Mouse (Mus musculus): Measurements from ENCODE around the gene Sbk2.
"Not testable (repeated sequence)": the region's sequence is repeated elsewhere in the genome, so short reads cannot be mapped to it uniquely, and the experiment has no call there.

Gene Sbk2

GRCm38 (mm10) chr7:4964272-4964671, at the start of gene Sbk2:
Sbk2 (minus strand) TSS chr7:4964406.
- DNase-seq (ENCODE audit: low read depth, low spot score), result no peak

DNA sequence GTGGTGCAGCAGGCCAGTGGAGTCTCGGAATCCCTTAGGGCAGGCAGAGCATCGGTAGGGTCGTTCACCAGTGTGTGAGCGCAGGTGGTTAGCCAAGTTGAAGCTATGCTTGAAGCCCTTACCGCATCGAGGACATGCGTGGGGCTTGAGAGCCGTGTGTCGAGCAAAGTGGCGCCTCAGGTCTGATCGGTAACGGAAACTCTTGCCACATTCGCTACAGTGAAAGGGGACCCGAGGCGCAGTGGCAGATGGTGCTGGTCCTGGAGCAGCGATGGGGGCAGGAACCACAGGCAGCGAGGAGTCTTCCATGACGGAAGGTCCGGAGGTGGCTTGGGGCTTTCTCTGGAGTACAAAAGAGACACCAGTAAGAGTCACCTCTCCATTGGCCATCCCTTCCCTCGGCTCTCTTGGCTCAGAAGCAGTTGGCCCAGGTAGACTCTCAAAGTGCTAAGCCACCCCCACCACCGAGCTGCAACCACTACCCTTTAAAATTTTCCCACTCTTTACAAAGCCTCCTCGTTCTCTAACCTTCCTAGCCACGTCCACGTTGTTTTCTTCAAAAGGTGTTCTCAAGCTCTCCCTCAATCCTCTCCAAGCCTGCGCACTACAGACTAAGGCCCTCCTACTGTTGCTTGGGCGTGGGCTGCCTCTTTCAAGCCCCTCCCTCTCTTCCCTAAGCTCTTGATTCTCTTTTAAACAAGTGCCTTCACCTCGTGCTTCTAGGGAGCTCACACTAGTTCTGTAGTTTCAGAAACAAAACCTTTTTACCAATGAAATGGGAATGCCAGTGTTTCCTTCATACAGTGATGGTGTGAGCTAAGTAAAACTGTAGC, 48.7 kb upstream of the Sbk2 start:
- no peak for DNase-seq (ENCODE audit: low read depth, low spot score)

- DNase-seq (ENCODE audit: low read depth, low spot score), result no peak
These were observed 44.0 kb upstream of the Sbk2 start for GRCm38 (mm10) chr7:5008229-5008628.

DNA sequence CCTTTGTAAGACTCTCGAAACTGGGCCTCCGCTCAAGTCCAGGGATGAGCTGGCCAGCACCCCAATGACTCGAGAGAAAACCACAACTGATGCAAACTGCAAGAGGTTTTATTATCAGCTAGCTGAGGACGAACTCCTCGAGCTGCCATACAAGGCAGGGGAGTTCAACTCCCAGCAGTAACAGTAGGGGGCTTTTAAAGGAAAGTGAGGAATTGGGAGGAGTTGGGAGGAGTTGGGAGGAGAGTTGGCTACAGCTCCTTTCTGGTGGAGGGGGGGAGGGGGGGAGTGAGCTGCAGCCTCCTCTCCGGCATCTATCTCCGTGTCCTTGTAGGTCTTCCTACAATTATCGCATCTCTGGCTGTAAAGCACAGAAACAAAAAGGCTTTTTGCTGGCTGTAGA, 38.7 kb upstream of the Sbk2 start:
- not testable (repeated sequence) for DNase-seq (ENCODE audit: low read depth, low spot score)

- no peak for DNase-seq (ENCODE audit: low read depth, low spot score)
These were observed 35.7 kb upstream of the Sbk2 start for GRCm38 (mm10) chr7:4999876-5000275.

DNA sequence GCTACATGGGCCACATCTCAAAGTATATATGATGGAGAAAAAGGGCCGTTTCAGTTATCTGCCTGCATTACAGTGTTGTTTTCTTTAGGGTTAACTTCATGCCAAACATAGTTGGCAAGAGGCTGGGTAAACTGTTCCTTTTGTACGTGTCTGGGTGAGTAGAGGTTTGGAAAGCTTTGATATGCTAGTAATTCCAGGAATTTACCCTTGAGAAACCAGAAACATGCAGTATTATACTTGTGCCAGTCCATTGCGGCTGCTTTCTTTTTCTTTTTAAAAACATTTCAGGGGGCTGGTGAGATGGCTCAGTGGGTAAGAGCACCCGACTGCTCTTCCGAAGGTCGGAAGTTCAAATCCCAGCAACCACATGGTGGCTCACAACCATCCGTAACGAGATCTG, 32.7 kb upstream of the Sbk2 start:
- no peak for DNase-seq (ENCODE audit: low read depth, low spot score)

DNA sequence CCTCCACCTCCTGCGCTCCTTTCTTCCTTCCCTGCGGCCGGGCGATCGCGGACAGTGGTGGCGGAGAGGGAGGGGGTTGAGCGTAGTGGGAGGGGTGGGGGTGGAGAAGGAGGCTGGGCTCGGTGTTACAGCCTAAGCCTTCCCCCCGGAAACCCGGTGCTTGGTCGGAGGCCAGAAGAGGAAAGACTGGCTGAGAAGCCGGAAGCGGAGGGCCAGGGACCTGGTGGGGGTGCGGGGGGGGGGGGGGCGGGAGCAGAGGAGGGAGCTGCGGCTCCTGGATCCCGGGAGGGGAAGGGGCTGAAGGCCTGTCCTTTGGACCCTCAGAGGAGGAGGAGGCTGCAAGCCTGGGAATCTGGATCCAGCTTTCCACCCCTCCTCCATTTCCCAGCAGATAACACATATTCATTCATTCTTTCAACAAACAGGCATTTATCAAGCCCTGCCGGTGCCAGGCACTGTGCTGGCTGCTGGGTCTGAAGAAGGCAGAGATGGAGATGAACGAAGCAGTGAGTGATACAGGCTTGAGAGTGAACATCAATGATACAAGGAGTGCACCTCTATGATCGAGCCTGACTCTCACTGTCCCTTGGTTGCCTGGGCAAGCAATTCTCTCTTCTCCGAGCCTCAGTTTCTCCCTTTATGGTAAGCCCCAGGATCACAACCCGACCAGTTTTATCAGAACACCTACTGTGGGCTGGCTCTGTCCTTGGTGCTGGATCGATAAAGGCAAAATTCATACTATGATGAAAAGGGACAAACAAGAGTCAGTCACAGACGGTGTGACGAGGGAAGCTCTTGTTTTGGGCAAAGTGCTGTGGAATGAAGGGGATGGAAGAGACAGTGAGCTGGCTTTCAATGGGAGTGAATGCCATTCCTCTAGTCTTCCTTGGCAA, 32.0 kb upstream of the Sbk2 start, which contains the start of gene Zfp579:
TSS of gene Zfp579 (minus strand) at position 156 of the 893 bp plus-strand sequence.
- no peak for DNase-seq (ENCODE audit: low read depth, low spot score)

DNA sequence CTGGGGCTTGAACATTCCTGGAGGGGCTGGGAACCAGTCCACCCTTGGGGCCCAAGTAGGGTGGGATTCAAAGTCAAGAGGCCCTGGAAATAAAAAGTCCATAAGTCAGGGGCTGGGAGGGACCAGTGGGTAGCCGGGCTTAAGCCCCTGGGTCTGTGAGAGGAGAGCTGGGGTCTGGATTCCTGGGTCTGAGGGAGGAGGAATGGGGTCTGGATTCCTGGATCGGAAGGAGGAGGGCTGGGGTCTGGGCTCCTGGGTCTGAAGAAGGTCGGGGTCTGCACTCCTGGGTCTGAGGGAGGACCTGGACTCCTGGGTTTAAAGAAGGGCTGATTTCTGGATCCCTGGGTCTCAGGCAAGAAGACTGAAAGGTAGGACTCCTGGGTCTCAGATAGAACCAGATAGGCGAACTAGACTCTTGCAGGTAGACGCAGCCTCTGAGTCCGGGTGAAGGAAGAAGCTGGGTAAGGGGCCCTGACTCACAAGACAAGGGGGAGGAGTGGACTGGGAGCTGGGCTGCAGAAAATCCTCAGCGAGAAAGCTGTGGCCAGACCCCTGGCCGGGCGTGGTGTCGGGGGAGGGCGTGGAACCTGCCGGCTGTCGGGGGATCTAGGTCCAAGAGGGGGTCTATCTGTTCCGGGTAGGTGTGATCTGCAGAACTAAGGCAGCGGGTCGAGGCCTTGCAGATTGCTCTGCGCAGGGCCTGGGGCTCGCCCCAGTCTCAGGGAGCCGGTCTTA, 31.2 kb upstream of the Sbk2 start:
- DNase-seq (ENCODE audit: low read depth, low spot score), result no peak

- DNase-seq (ENCODE audit: low read depth, low spot score), result no peak
These were observed 30.0 kb upstream of the Sbk2 start for GRCm38 (mm10) chr7:4993999-4994788.

DNA sequence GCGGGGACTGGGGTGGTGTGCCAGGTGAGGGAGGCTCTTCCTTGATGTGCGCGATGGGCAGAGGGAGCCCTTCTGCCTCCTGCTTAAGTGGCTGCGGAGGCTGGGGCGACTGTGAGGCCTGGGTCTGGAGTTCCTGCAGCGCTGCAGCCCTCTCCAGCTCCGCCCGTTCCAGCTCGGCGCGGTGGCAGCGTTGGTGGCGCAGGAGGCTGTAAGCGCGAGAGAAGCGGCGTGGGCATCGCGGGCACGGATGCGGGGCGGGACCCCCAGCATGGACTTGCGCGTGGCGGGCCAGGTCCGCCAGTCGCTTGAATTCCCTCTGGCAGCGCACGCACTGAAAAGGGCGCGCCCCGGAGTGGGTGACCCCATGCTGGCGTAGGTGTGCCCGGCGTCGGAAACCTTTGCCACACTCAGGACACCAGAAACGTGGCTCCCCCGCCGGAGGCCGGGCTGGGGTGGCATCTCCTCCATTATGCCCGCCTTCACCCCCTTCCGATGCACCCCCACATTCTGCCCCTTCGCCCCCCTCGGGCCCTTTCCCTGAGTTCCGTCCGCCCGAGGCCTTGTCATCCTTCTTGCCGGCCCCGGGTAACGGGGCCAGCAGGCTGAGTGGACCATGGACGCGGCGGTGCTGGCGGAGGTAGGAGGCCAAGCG, 29.3 kb upstream of the Sbk2 start:
- DNase-seq (ENCODE audit: low read depth, low spot score), result no peak

GRCm38 (mm10) chr7:4988250-4988649, 24.0 kb upstream of the Sbk2 start:
- DNase-seq (ENCODE audit: low read depth, low spot score), result no peak

DNA sequence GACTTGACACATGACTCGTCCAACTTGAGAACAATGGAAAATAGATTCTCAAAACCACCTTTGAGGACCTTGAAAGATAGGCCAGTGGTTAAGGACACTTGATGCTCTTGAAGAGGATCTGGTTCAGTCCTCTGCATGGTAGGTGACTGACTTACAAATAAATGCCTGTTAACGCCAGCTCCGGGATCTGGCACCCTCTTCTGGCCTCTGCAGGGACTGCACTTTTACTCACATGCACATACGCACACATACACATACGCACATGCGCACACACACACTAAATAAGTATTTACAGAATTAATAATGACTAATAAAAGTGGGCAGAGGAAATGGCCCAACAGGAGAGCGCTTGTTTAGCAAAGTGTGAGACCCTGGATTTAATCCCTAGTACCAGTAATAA, 12.6 kb upstream of the Sbk2 start:
- DNase-seq (ENCODE audit: low read depth, low spot score), result no peak

DNA sequence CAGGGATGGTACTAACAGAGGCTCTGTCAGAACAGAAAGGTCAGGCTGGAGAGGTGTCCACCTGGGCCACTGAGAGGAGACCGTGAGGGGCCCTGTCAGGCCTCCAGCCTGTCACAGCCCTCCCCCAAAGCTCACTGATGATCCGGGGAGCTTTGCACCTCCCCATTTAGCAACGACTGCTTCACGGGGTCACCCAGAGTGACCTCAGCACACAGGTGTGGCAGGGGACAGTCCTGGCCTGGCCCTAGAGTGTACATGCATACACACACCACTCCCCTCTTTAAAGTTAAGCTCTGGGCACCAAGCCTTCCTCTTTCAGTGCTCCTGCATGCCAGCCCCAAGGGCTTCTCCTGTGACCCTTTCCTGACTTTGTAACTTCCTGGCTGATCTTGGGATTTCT, 11.2 kb upstream of the Sbk2 start:
- no peak for DNase-seq (ENCODE audit: low read depth, low spot score)

GRCm38 (mm10) chr7:4972321-4973047, 8.3 kb upstream of the Sbk2 start:
- no peak for DNase-seq (ENCODE audit: low read depth, low spot score)

DNA sequence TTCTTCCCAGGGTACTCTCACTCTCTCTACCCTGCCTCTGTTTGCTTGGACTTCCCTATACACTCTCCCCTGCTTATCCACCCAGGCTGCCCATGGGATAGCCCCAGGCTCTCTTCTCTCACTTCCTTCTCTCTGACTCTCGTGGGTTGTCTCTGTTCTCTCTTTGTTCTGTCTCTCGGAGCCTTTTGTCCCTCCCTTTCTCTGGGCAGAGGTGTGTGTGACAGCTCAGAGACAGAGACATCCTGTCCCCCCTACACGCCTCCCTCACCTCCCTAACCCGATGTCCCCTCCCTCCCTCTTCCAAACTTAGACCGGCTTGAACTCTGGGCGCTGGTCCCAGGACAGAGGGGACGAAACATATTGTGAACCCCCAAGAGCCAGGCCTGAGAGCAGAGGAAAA, 7.5 kb upstream of the Sbk2 start:
- no peak for DNase-seq (ENCODE audit: low read depth, low spot score)

- no peak for DNase-seq (ENCODE audit: low read depth, low spot score)
These were observed 6.9 kb upstream of the Sbk2 start, which contains the start of gene Sbk3 for GRCm38 (mm10) chr7:4971068-4971467. Sbk3 (minus strand) TSS chr7:4971168.

- DNase-seq (ENCODE audit: low read depth, low spot score), result no peak
These were observed 782 bp upstream of the Sbk2 start for GRCm38 (mm10) chr7:4964988-4965387.

DNA sequence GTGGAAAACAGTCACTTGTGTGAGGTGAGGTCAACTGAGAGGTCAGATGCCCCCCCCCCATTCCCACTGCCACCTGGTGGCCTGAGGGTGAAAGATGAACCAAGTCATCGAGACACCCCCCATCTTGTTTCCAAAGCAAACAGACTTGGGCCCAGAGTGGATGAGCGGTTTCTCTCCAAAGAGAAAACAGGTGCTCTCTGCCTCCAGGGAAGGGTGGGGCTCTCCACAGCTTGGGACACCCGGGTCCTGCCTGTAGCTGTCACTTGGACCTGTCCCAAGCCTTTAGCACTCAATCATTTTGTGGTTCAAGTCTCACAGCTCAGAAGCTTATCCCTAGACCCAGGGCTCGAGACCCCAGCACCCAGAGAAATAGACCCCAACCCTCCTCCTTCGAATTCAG, 679 bp downstream of the Sbk2 start:
- DNase-seq (ENCODE audit: low read depth, low spot score), result no peak

DNA sequence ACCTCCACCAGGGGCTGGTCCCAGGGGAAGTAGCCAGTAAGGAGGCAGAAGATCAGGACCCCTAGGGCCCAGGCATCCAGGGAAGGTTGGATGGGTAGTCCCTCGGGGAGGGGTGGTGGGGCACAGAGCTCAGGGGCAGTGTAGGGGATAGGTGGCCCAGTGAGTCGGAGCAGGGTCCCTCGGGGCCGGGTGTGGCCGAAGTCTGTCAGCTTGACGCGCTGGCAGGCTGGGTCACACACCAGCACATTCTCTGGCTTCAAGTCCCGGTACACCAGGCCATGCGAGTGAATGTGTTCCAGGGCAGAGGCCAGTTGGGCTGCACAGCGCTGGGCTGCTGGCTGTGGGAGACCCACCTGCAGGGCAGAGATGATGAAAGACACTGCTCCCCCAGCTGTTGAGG, 6.8 kb downstream of the Sbk2 start:
- no peak for DNase-seq (ENCODE audit: low read depth, low spot score)
